Mouse (Mus musculus) myocyte (in vitro differentiated cells): ENCODE measurements around the gene Snapc5. TPM values are rescaled to one million over a fixed set of nuclear protein-coding genes. Genes with fewer than 3 reads are reported as not detected.
A peak's percentile ranks its signal among the peaks of the same experiment; 100 is the strongest.
"Not testable (repeated sequence)": the region's sequence is repeated elsewhere in the genome, so short reads cannot be mapped to it uniquely, and the experiment has no call there.

Source experiments
- H3K27me3 ChIP-seq: one replicate; pipeline ENCODE4 v1.6.1; 2011; ENCODE audit not compliant: control insufficient read depth, insufficient read depth, insufficient read length
- H3K36me3 ChIP-seq: one replicate; pipeline ENCODE4 v1.6.1; 2011; ENCODE audit not compliant: control insufficient read depth, insufficient read depth
- H3K4me2 ChIP-seq: one replicate; pipeline ENCODE4 v1.6.1; 2011; ENCODE audit warnings: low read depth, control low read depth
- H3K4me3 ChIP-seq: one replicate; pipeline ENCODE4 v1.5.1; 2011; ENCODE audit warnings: mild to moderate bottlenecking, control low read depth, moderate library complexity
- H3K79me2 ChIP-seq: one replicate; pipeline ENCODE4 v1.6.1; 2011; ENCODE audit not compliant: control insufficient read depth, insufficient read depth
- H3ac ChIP-seq: one replicate; pipeline ENCODE4 v1.6.1; 2011; ENCODE audit not compliant: control insufficient read depth, insufficient read length
- CEBPB ChIP-seq: IDR thresholded peaks from 2 replicates; pipeline ENCODE4 v1.6.1; 2011; ENCODE audit warnings: mild to moderate bottlenecking, moderate library complexity; ENCODE audit not compliant: poor library complexity, insufficient read depth, severe bottlenecking
- E2F4 ChIP-seq: IDR thresholded peaks from one replicate; pipeline ENCODE4 v1.6.1; 2011; ENCODE audit warnings: mild to moderate bottlenecking, control low read depth, moderate library complexity; ENCODE audit not compliant: insufficient read depth
- MAX ChIP-seq: IDR thresholded peaks from one replicate; pipeline ENCODE4 v1.6.1; 2011; ENCODE audit warnings: low read depth, mild to moderate bottlenecking, control low read depth
- MYOD1 ChIP-seq, 3 experiments: IDR thresholded peaks; one replicate each; pipeline ENCODE4 v1.6.1; 2011; ENCODE audit warnings: control low read depth in 2 of 3, low read depth in 2 of 3, mild to moderate bottlenecking in 2 of 3, moderate library complexity in 1 of 3; ENCODE audit not compliant: insufficient read length in 2 of 3, control insufficient read depth in 1 of 3
- MYOG ChIP-seq, 3 experiments: IDR thresholded peaks; one replicate each; pipeline ENCODE4 v1.6.1; 2011; ENCODE audit warnings: control low read depth in 2 of 3, low read depth in 2 of 3, mild to moderate bottlenecking in 2 of 3; ENCODE audit not compliant: insufficient read length in 2 of 3, control insufficient read depth in 1 of 3, insufficient read depth in 1 of 3
- POLR2A ChIP-seq: IDR thresholded peaks from one replicate; pipeline ENCODE4 v1.6.1; 2011; ENCODE audit warnings: low read depth, mild to moderate bottlenecking, control low read depth, moderate library complexity; ENCODE audit not compliant: insufficient read length
- POLR2AphosphoS2 ChIP-seq: IDR thresholded peaks from one replicate; pipeline ENCODE4 v1.6.1; 2011; ENCODE audit warnings: low read depth, control low read depth; ENCODE audit not compliant: insufficient read length
- REST ChIP-seq: IDR thresholded peaks from one replicate; pipeline ENCODE4 v1.6.1; 2011; ENCODE audit warnings: mild to moderate bottlenecking, control low read depth, moderate library complexity; ENCODE audit not compliant: insufficient read depth, insufficient read length
- SRF ChIP-seq: IDR thresholded peaks from one replicate; pipeline ENCODE4 v1.6.1; 2011; ENCODE audit warnings: low read depth; ENCODE audit not compliant: control insufficient read depth, insufficient read length
- TCF12 ChIP-seq: IDR thresholded peaks from one replicate; pipeline ENCODE4 v1.6.1; 2011; ENCODE audit warnings: mild to moderate bottlenecking, control low read depth; ENCODE audit not compliant: poor library complexity, insufficient read depth, severe bottlenecking
- TCF3 ChIP-seq: IDR thresholded peaks from one replicate; pipeline ENCODE4 v1.6.1; 2011; ENCODE audit warnings: low read depth, control low read depth; ENCODE audit not compliant: insufficient read length
- USF1 ChIP-seq: IDR thresholded peaks from one replicate; pipeline ENCODE4 v1.6.1; 2011; ENCODE audit warnings: low read depth, mild to moderate bottlenecking, control low read depth, moderate library complexity
- polyA plus RNA-seq: library from polyadenylated mRNA; unstranded; fragments of >200 nt; fragmentation: generic; extraction: Trizol; gene quantifications from one replicate; pipeline ENCODE4 v1.2.1, GENCODE M21; 2012; ENCODE audit warnings: missing spikeins

The Snapc5 gene
- polyA plus RNA-seq, 1 experiment, result 6.0 TPM

- Histone ChIP-seq H3K4me2 (no peak overlapping the region), H3K79me2 (no peaks in the 10 kb centered on the region), H3K27me3 (no peaks in the 10 kb centered on the region), H3ac (no peak overlapping the region), H3K4me3 (no peak overlapping the region), H3K36me3 (peaks cover 25% of the 10 kb centered on the region)
- TF ChIP-seq REST, result no peak
- no peak for TF ChIP-seq POLR2A
- TF ChIP-seq CEBPB, result no peak
- no peak for TF ChIP-seq POLR2AphosphoS2
- no peak for TF ChIP-seq USF1
- no peak for TF ChIP-seq MYOD1 (IDR thresholded peaks at IDR 0.05; ENCODE audit: control insufficient read depth in 1 of 3, insufficient read length in 2 of 3, low read depth in 2 of 3)
These were observed 16.5 kb downstream of the Snapc5 start for GRCm38 (mm10) chr9:64195554-64195953.

GRCm38 (mm10) chr9:64197524-64197923 is 18.4 kb downstream of the Snapc5 start:
- Histone ChIP-seq H3K27me3 (no peaks in the 10 kb centered on the region), H3K4me2 (no peak overlapping the region), H3K79me2 (no peaks in the 10 kb centered on the region), H3K36me3 (peaks cover 18% of the 10 kb centered on the region), H3K4me3 (no peak overlapping the region), H3ac (no peak overlapping the region)
- TF ChIP-seq MYOD1 (IDR thresholded peaks at IDR 0.05; ENCODE audit: control insufficient read depth in 1 of 3, insufficient read length in 2 of 3, low read depth in 2 of 3) (no peak), SRF (no peak), CEBPB (no peak), E2F4 (no peak), MYOG (IDR thresholded peaks at IDR 0.05; ENCODE audit: control insufficient read depth in 1 of 3, insufficient read depth in 1 of 3, insufficient read length in 2 of 3, low read depth in 2 of 3) (no peak)

- Histone ChIP-seq H3K79me2 (no peaks in the 10 kb centered on the region), H3K4me2 (no peak overlapping the region), H3K27me3 (no peaks in the 10 kb centered on the region), H3ac (no peak overlapping the region), H3K4me3 (no peak overlapping the region), H3K36me3 (peaks cover 22% of the 10 kb centered on the region)
- TF ChIP-seq CEBPB, result no peak
- peak in 2 of 3 experiments; percentile 20 to 55 for TF ChIP-seq MYOD1 (IDR thresholded peaks at IDR 0.05; ENCODE audit: control insufficient read depth in 1 of 3, insufficient read length in 2 of 3, low read depth in 2 of 3)
These were observed 19.1 kb downstream of the Snapc5 start for GRCm38 (mm10) chr9:64198068-64198762.

GRCm38 (mm10) chr9:64198763-64199418 is 19.8 kb downstream of the Snapc5 start:
- not testable (repeated sequence) for H3K79me2 ChIP-seq, H3ac ChIP-seq, H3K4me2 ChIP-seq, H3K4me3 ChIP-seq, H3K27me3 ChIP-seq
- peaks cover 16% of the 10 kb centered on the region for H3K36me3 ChIP-seq

- Histone ChIP-seq H3K79me2 (no peaks in the 10 kb centered on the region), H3K36me3 (peaks cover 24% of the 10 kb centered on the region), H3K4me3 (no peak overlapping the region), H3ac (no peak overlapping the region), H3K27me3 (no peaks in the 10 kb centered on the region), H3K4me2 (no peak overlapping the region)
- TF ChIP-seq MYOG (IDR thresholded peaks at IDR 0.05; ENCODE audit: control insufficient read depth in 1 of 3, insufficient read depth in 1 of 3, insufficient read length in 2 of 3, low read depth in 2 of 3) (no peak), E2F4 (no peak), USF1 (no peak), REST (no peak), SRF (no peak), TCF3 (no peak), TCF12 (no peak), CEBPB (no peak), POLR2A (no peak), MYOD1 (IDR thresholded peaks at IDR 0.05; ENCODE audit: control insufficient read depth in 1 of 3, insufficient read length in 2 of 3, low read depth in 2 of 3) (no peak), MAX (no peak), POLR2AphosphoS2 (no peak)
These were observed 20.8 kb downstream of the Snapc5 start for GRCm38 (mm10) chr9:64199897-64200296.
